Mouse (Mus musculus): ENCODE measurements around the gene Gbf1. TPM values are rescaled to one million over a fixed set of nuclear protein-coding genes. Genes with fewer than 3 reads are reported as not detected.
"Not testable (repeated sequence)": the region's sequence is repeated elsewhere in the genome, so short reads cannot be mapped to it uniquely, and the experiment has no call there.

Gene Gbf1
- polyA plus RNA-seq, 1 experiment from 2014 or later, result 12.0 TPM

GRCm38 (mm10) chr19:46214541-46214940, 62.2 kb downstream of the Gbf1 start:
- no peaks in the 10 kb centered on the region for H3K9me3 ChIP-seq (ENCODE audit: low read length)
- DNase-seq, result no peak
- H3K27ac ChIP-seq (ENCODE audit: low read depth), result no peak overlapping the region
- H3K36me3 ChIP-seq (replicated peaks; ENCODE audit: insufficient read depth, low read length), result no peaks in the 10 kb centered on the region
- no peak for ATAC-seq
- 67% methylated on average over 5 of the region's 5 CpGs for WGBS (ENCODE audit: insufficient replicate concordance)
- H3K9ac ChIP-seq (replicated peaks), result no peak overlapping the region
- TF ChIP-seq EP300 (IDR thresholded peaks at IDR 0.05; ENCODE audit: low read depth), result no peak
- TF ChIP-seq CTCF (IDR thresholded peaks at IDR 0.05; ENCODE audit: low read depth), result no peak
- no peaks in the 10 kb centered on the region for H3K4me1 ChIP-seq (ENCODE audit: insufficient read depth)
- no peak overlapping the region for H3K4me3 ChIP-seq (ENCODE audit: low read depth, low read length)
- H3K27me3 ChIP-seq (ENCODE audit: insufficient read depth, low read length), result no peaks in the 10 kb centered on the region
- H3K4me2 ChIP-seq (ENCODE audit: low read depth, low read length), result no peak overlapping the region

DNA sequence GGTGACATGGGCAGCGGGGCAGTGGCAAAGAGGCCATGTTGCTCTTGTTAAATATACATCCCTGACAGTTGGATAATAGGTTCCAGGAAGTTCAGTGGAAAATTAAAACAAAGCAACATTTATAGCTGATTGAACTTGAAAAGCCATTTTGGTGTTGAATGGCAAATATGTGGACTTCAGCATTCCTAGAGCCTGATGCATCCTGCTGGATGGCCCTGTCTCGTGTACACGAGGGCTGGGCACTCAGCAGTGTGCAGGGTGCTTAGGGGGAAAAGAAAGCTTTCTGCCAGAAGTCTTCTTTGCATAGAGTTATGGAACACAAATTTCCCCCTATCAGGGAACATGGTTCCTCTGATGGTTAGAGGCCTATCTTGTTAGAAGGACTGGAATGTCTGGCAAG, 63.1 kb downstream of the Gbf1 start:
- Histone ChIP-seq H3K27me3 (ENCODE audit: insufficient read depth, low read length) (no peaks in the 10 kb centered on the region), H3K9me3 (ENCODE audit: low read length) (no peaks in the 10 kb centered on the region), H3K4me2 (ENCODE audit: low read depth, low read length) (no peak overlapping the region), H3K4me1 (ENCODE audit: insufficient read depth) (no peaks in the 10 kb centered on the region), H3K36me3 (replicated peaks; ENCODE audit: insufficient read depth, low read length) (no peaks in the 10 kb centered on the region), H3K27ac (ENCODE audit: low read depth) (no peak overlapping the region), H3K9ac (replicated peaks) (no peak overlapping the region), H3K4me3 (ENCODE audit: low read depth, low read length) (no peak overlapping the region)
- ATAC-seq, result no peak
- DNase-seq, result no peak
- TF ChIP-seq EP300 (IDR thresholded peaks at IDR 0.05; ENCODE audit: low read depth) (no peak), CTCF (IDR thresholded peaks at IDR 0.05; ENCODE audit: low read depth) (no peak)
- 77% methylated on average over 3 of the region's 3 CpGs for WGBS (ENCODE audit: insufficient replicate concordance)

DNA sequence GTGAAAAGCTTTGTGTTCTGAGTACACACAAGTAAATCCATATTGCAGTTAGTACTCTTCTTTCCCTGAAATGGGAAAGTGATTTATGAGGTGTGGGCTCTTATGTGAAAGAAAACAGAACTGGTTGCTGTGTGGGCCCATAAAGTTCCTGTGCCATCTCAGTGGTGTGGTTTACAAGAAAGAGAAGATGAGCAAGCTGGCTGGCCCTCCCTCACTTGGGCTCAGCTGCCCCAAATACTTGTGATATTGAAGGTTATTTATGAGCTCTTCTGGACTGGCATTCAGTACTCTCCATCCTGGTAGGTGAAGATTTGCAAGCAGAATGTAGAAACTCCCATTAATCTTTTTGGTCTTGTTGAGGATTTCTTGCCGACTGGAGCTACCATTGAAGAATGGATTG, 64.4 kb downstream of the Gbf1 start:
- H3K9me3 ChIP-seq (ENCODE audit: low read length), result no peaks in the 10 kb centered on the region
- no peaks in the 10 kb centered on the region for H3K4me1 ChIP-seq (ENCODE audit: insufficient read depth)
- H3K36me3 ChIP-seq (replicated peaks; ENCODE audit: insufficient read depth, low read length), result no peaks in the 10 kb centered on the region
- TF ChIP-seq EP300 (IDR thresholded peaks at IDR 0.05; ENCODE audit: low read depth) (no peak), CTCF (IDR thresholded peaks at IDR 0.05; ENCODE audit: low read depth) (no peak)
- H3K27me3 ChIP-seq (ENCODE audit: insufficient read depth, low read length), result no peaks in the 10 kb centered on the region
- DNase-seq, result no peak
- no peak for ATAC-seq
- no peak overlapping the region for H3K27ac ChIP-seq (ENCODE audit: low read depth)
- WGBS (ENCODE audit: insufficient replicate concordance), result 71% methylated on average over 1 of the region's 1 CpGs
- no peak overlapping the region for H3K9ac ChIP-seq (replicated peaks)
- H3K4me3 ChIP-seq (ENCODE audit: low read depth, low read length), result no peak overlapping the region
- H3K4me2 ChIP-seq (ENCODE audit: low read depth, low read length), result no peak overlapping the region

GRCm38 (mm10) chr19:46217347-46217746, 65.0 kb downstream of the Gbf1 start:
- H3K4me1 ChIP-seq (ENCODE audit: insufficient read depth); H3K27me3 ChIP-seq (ENCODE audit: insufficient read depth, low read length); H3K4me3 ChIP-seq (ENCODE audit: low read depth, low read length); H3K4me2 ChIP-seq (ENCODE audit: low read depth, low read length); H3K36me3 ChIP-seq (replicated peaks; ENCODE audit: insufficient read depth, low read length); ATAC-seq; H3K9ac ChIP-seq (replicated peaks); H3K9me3 ChIP-seq (ENCODE audit: low read length); H3K27ac ChIP-seq (ENCODE audit: low read depth); DNase-seq: not testable (repeated sequence)
- peak; percentile 10; the same call in 1 of the 2 replicates for TF ChIP-seq CTCF (IDR thresholded peaks at IDR 0.05; ENCODE audit: low read depth)

DNA sequence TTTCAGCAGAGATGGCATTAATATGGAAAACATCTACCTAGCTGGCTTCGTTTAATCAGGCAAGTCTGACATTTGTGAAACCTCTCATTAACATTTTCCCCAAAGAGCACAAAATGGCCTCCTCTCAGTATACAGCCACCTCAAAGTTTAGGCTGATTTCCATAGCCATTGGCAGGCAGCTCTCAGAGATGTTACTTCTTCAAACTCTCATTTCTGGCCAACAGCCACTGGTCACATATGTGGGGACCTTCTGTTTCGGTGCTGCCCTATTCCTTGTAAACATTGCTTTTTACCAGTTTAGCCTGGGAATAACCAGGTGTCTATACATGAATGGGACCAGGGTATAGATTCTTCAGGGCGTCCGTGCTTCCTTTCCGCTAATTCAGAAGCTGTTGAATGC, 67.8 kb downstream of the Gbf1 start:
- 81% methylated on average over 5 of the region's 5 CpGs for WGBS (ENCODE audit: insufficient replicate concordance)
- no peak overlapping the region for H3K4me2 ChIP-seq (ENCODE audit: low read depth, low read length)
- no peak for ATAC-seq

GRCm38 (mm10) chr19:46223118-46223517, 70.8 kb downstream of the Gbf1 start:
- no peak for TF ChIP-seq EP300 (IDR thresholded peaks at IDR 0.05; ENCODE audit: low read depth)
- no peak for TF ChIP-seq CTCF (IDR thresholded peaks at IDR 0.05; ENCODE audit: low read depth)
- Histone ChIP-seq H3K36me3 (replicated peaks; ENCODE audit: insufficient read depth, low read length) (no peaks in the 10 kb centered on the region), H3K4me1 (ENCODE audit: insufficient read depth) (no peaks in the 10 kb centered on the region; the same call in 1 of the 2 replicates), H3K4me2 (ENCODE audit: low read depth, low read length) (no peak overlapping the region), H3K27ac (ENCODE audit: low read depth) (no peak overlapping the region), H3K27me3 (ENCODE audit: insufficient read depth, low read length) (no peaks in the 10 kb centered on the region), H3K4me3 (ENCODE audit: low read depth, low read length) (no peak overlapping the region), H3K9me3 (ENCODE audit: low read length) (no peaks in the 10 kb centered on the region), H3K9ac (replicated peaks) (no peak overlapping the region)
- WGBS (ENCODE audit: insufficient replicate concordance), result 79% methylated on average over 4 of the region's 4 CpGs
- DNase-seq (no peak), ATAC-seq (no peak)

More for the DNA sequence above, 67.8 kb downstream of the Gbf1 start:
- Histone ChIP-seq H3K36me3 (replicated peaks; ENCODE audit: insufficient read depth, low read length) (no peaks in the 10 kb centered on the region), H3K9ac (replicated peaks) (no peak overlapping the region), H3K27ac (ENCODE audit: low read depth) (no peak overlapping the region), H3K4me1 (ENCODE audit: insufficient read depth) (no peaks in the 10 kb centered on the region; the same call in 1 of the 2 replicates), H3K27me3 (ENCODE audit: insufficient read depth, low read length) (no peaks in the 10 kb centered on the region), H3K4me3 (ENCODE audit: low read depth, low read length) (no peak overlapping the region), H3K9me3 (ENCODE audit: low read length) (no peaks in the 10 kb centered on the region)
- TF ChIP-seq EP300 (IDR thresholded peaks at IDR 0.05; ENCODE audit: low read depth) (no peak), CTCF (IDR thresholded peaks at IDR 0.05; ENCODE audit: low read depth) (no peak)
- DNase-seq, result no peak

- 84% methylated on average over 2 of the region's 2 CpGs for WGBS (ENCODE audit: insufficient replicate concordance)
- DNase-seq, result no peak
Observed at GRCm38 (mm10) chr19:46224882-46225281, 72.6 kb downstream of the Gbf1 start.

More at GRCm38 (mm10) chr19:46224882-46225281, 72.6 kb downstream of the Gbf1 start:
- TF ChIP-seq CTCF (IDR thresholded peaks at IDR 0.05; ENCODE audit: low read depth), result no peak
- no peak for TF ChIP-seq EP300 (IDR thresholded peaks at IDR 0.05; ENCODE audit: low read depth)
- Histone ChIP-seq H3K9me3 (ENCODE audit: low read length) (no peaks in the 10 kb centered on the region), H3K27ac (ENCODE audit: low read depth) (no peak overlapping the region), H3K9ac (replicated peaks) (no peak overlapping the region), H3K4me2 (ENCODE audit: low read depth, low read length) (no peak overlapping the region), H3K4me3 (ENCODE audit: low read depth, low read length) (no peak overlapping the region), H3K36me3 (replicated peaks; ENCODE audit: insufficient read depth, low read length) (no peaks in the 10 kb centered on the region), H3K4me1 (ENCODE audit: insufficient read depth) (no peaks in the 10 kb centered on the region; the same call in 1 of the 2 replicates), H3K27me3 (ENCODE audit: insufficient read depth, low read length) (no peaks in the 10 kb centered on the region)
- ATAC-seq, result no peak

Data from liver, postnatal 0 days (tissue).